Mouse (Mus musculus) hindbrain, embryonic 13.5 days (tissue): ENCODE results near the gene Shmt2. TPM values are rescaled to one million over a fixed set of nuclear protein-coding genes. Genes with fewer than 3 reads are reported as not detected.
A peak's percentile ranks its signal among the peaks of the same experiment; 100 is the strongest.

Experiments used
- ATAC-seq: fragments of 200-750 bp; cut with Nextera tagmentation; 2 replicates; pipeline ENCODE4 v1.8.0; 2017; ENCODE audit warnings: moderate TSS enrichment; ENCODE audit not compliant: low FRiP score
- H3K27ac ChIP-seq: fragments of 300-500 bp; sonication (generic); 2 replicates; pipeline ENCODE4 v1.5.1; 2015; ENCODE audit warnings: inconsistent platforms, mild to moderate bottlenecking, moderate library complexity
- H3K27me3 ChIP-seq: fragments of 300-500 bp; sonication (generic); 2 replicates; pipeline ENCODE4 v1.6.1; 2015; ENCODE audit warnings: mild to moderate bottlenecking, inconsistent platforms
- H3K36me3 ChIP-seq: fragments of 300-500 bp; sonication (generic); 2 replicates; pipeline ENCODE4 v1.6.1; 2015; ENCODE audit warnings: mild to moderate bottlenecking, inconsistent platforms
- H3K4me1 ChIP-seq: fragments of 300-500 bp; sonication (generic); replicated peaks from 2 replicates; pipeline ENCODE4 v1.6.1; 2015; ENCODE audit warnings: inconsistent platforms
- H3K4me2 ChIP-seq: fragments of 300-500 bp; sonication (generic); 2 replicates; pipeline ENCODE4 v1.6.1; 2015; ENCODE audit warnings: inconsistent platforms, mild to moderate bottlenecking, moderate library complexity
- H3K4me3 ChIP-seq: fragments of 300-500 bp; sonication (generic); 2 replicates; pipeline ENCODE4 v1.5.1; 2015; ENCODE audit warnings: mild to moderate bottlenecking, inconsistent platforms
- H3K9ac ChIP-seq: fragments of 300-500 bp; sonication (generic); 2 replicates; pipeline ENCODE4 v1.6.1; 2015; ENCODE audit warnings: mild to moderate bottlenecking, inconsistent platforms
- H3K9me3 ChIP-seq: fragments of 300-500 bp; sonication (generic); 2 replicates; pipeline ENCODE4 v1.6.1; 2016; ENCODE audit warnings: inconsistent platforms
- WGBS: fragments of 180-500 bp; shearing (Covaris S2); methylation state at CpG from one replicate; pipeline ENCODE4 v1.1.7; 2015; 5-methylcytosine and 5-hydroxymethylcytosine counted together
- polyA plus RNA-seq: library from polyadenylated mRNA; unstranded; fragments of >200 nt; fragmentation: Nextera tagmentation; extraction: Ambion mirVana; gene quantifications from 2 replicates; pipeline ENCODE4 v1.2.1, GENCODE M21; 2015

Shmt2 gene
- polyA plus RNA-seq, 1 experiment from 2014 or later, result 57.5 TPM

DNA sequence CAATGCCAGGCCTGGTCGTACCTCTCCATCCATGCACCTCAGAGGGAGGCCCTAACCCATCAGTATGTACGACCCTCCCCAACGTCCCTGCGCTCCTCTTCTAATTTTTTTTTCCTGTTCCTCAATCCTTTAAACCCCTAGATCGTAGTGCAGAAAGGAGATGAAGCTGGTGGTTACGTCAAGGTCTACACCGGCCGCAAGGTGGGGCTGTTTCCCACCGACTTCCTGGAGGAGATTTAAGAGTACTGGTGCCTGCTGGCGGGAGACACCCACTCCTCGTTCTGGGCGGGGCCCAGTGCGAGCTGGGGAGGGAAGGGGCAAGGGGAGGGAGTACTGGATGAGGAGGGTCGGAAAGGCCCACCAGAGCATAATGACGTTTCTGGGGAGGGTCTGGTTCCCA, 14.0 kb downstream of the Shmt2 start:
- ATAC-seq, result no peak
- peaks cover 57% of the 10 kb centered on the region for H3K4me1 ChIP-seq
- no peaks in the 10 kb centered on the region for H3K9me3 ChIP-seq
- WGBS, result 3% methylated on average over 15 of the region's 15 CpGs
- H3K4me2 ChIP-seq, result peak overlapping the region; percentile 78
- peak overlapping the region; percentile 100 for H3K27ac ChIP-seq
- peaks cover 22% of the 10 kb centered on the region for H3K27me3 ChIP-seq
- no peak overlapping the region for H3K4me3 ChIP-seq
- H3K9ac ChIP-seq, result peak overlapping the region; percentile 24; the same call in 1 of the 2 replicates
- peaks cover 24% of the 10 kb centered on the region for H3K36me3 ChIP-seq

DNA sequence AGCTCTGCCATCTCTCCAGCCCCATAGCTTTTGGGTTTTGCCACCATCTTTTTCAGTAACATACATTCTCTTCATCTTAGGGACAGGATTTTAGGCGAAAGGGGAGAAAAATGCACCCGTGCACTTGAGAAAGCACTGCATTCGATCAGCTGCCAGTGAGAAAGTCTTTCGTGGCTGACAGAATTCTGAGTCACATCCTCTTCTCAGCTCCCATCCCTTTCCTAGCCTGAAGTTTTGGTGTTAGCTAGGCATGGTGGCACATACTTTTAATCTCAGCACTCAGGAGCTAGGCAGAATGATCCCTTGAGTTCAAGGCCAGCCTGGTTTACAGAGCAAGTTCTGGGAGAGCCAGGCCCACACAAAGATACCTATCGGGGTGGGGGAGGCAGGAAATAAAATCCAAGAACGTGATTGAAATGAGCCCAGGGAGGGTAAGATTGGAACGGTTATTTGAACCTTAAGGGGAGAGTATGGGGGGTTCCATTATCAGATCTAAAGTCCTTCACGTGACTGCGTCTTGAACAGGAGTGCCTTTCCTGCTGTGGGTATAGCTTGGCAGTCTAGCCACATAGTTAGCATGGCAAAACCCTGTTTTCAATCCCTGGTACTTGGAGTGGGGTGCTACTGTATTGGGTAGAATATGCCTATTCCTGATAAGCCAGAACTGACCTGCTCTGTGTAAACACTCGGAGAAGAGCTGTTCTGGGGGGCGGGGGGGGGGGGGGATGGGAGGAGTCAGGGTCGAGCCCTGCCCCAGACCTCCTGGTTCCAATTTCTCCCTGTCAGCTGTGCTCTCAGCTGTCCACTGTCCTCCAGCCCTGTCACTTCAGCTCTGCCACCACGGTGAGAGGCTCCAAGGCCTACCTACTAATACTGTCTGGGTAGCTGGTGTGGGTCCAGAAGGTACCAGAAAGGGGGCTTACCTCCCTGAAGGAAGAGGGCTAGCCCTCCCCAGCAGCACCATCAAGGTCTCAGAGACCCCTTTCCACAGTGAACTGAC, 21.1 kb downstream of the Shmt2 start, which contains the start of gene Stac3:
TSS of gene Stac3 (plus strand) at position 793 of the 1,000 bp plus-strand sequence.
- WGBS, result 76% methylated on average over 13 of the region's 13 CpGs
- no peak within 1 kb of the TSS for H3K9ac ChIP-seq
- peaks cover 5% of the 10 kb centered on the region; the same call in 1 of the 2 replicates for H3K27me3 ChIP-seq
- H3K4me1 ChIP-seq, result no peaks in the 10 kb centered on the region
- H3K9me3 ChIP-seq, result no peaks in the 10 kb centered on the region
- ATAC-seq, result no peak
- H3K27ac ChIP-seq, result no peak within 1 kb of the TSS
- H3K4me2 ChIP-seq, result no peak within 1 kb of the TSS
- no peak within 1 kb of the TSS for H3K4me3 ChIP-seq
- H3K36me3 ChIP-seq, result peaks cover 71% of the 10 kb centered on the region

DNA sequence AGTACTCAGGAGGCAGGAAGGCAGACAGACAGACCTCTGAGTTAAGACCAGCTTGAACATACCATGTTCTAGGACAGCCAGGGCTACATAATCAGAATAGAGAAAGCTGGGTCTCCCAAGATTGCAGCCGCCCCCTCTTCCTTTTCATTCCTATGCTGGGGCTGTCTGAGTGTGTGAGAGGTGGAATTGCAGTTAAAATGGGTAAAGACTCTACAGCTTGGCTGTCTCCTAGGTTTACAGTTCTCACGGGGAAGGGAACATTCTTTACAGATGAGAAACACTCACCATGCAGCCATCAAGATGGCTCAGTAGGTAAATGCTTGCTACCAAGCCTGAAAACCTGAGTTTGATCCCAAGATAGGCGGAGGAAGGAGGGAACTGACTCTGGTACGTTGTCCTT, 22.2 kb downstream of the Shmt2 start:
- Histone ChIP-seq H3K4me3 (no peak overlapping the region), H3K9me3 (no peaks in the 10 kb centered on the region), H3K4me2 (no peak overlapping the region), H3K9ac (no peak overlapping the region), H3K36me3 (peaks cover 73% of the 10 kb centered on the region), H3K27ac (no peak overlapping the region), H3K4me1 (no peaks in the 10 kb centered on the region), H3K27me3 (no peaks in the 10 kb centered on the region)
- no peak for ATAC-seq
- WGBS, result 87% methylated on average over 4 of the region's 4 CpGs

DNA sequence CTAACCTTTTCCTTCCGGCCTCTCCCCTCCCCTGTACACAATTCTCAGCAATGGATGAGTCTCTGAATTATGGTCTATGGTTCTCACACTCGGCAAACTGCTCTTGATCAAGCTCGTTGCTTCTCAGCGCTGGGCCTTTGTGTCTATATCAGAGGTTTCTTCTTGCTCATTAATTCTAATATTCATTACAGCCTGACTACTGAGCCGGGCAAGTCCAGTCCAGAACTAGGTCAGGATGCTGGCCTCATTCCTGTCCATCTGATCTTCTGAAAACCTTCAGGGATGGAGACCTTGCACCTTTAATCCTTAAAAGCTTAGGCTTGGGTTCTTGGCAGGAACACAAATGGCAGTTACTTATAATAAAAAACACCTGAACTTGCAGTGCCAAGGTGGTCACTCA, 22.7 kb downstream of the Shmt2 start:
- no peak overlapping the region for H3K27ac ChIP-seq
- no peak overlapping the region for H3K4me2 ChIP-seq
- no peaks in the 10 kb centered on the region for H3K27me3 ChIP-seq
- no peak overlapping the region for H3K9ac ChIP-seq
- no peaks in the 10 kb centered on the region for H3K4me1 ChIP-seq
- peaks cover 74% of the 10 kb centered on the region for H3K36me3 ChIP-seq
- 78% methylated on average over 5 of the region's 5 CpGs for WGBS
- H3K4me3 ChIP-seq, result no peak overlapping the region
- ATAC-seq, result no peak
- H3K9me3 ChIP-seq, result no peaks in the 10 kb centered on the region

DNA sequence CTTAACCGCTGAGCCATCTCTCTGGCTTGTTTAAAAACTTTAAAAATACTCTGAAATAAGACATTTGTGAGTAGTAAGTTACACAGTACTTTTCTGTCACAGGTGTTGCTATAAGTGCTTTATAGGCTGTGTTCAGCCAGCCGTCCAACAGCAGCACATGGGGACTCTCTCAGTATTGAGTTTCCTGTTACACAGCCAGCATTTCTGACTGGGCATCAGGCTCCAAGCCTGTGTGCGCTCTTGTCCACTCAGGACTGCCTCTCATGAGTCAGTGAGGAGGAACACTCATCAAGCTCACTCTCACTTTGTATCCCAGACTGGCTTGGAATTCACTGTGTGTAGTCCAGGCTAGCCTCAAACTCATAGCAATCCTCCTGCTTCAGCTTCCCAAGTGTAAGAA, 26.1 kb downstream of the Shmt2 start:
- 97% methylated on average over 3 of the region's 3 CpGs for WGBS

DNA sequence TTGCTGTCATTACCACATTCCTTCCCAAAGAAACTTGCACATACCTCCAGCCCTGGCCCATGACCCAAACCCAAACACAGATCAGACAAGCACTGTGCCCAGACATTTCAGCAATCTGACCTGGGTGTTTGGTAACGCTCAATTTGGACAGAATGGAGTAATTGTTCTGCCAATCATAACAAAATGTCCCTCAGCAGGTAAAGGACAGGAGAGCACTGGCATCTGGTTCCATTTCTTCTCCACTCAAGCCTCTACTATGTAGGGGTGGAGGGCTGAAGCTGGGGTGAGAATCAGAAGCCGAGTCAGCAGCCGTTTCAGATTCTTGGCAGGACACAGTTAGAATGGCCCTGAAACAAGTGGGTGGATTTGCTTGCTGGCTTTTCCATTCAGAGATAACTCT, 30.1 kb downstream of the Shmt2 start:
- 0 out of 2 replicates have a peak overlapping the region, but pooled peaks have one; percentile 81 for H3K27ac ChIP-seq
- peaks cover 43% of the 10 kb centered on the region for H3K4me1 ChIP-seq
- no peaks in the 10 kb centered on the region for H3K9me3 ChIP-seq
- ATAC-seq, result no peak
- no peaks in the 10 kb centered on the region for H3K27me3 ChIP-seq
- peaks cover 77% of the 10 kb centered on the region for H3K36me3 ChIP-seq
- WGBS, result 85% methylated on average over 3 of the region's 3 CpGs
- H3K4me3 ChIP-seq, result no peak overlapping the region
- no peak overlapping the region for H3K4me2 ChIP-seq
- no peak overlapping the region for H3K9ac ChIP-seq

More for the DNA sequence above, 26.1 kb downstream of the Shmt2 start:
- H3K4me1 ChIP-seq, result peaks cover 6% of the 10 kb centered on the region
- H3K36me3 ChIP-seq, result peaks cover 91% of the 10 kb centered on the region
- no peak overlapping the region for H3K9ac ChIP-seq
- H3K27ac ChIP-seq, result no peak overlapping the region
- H3K4me2 ChIP-seq, result no peak overlapping the region
- no peaks in the 10 kb centered on the region for H3K27me3 ChIP-seq
- no peaks in the 10 kb centered on the region for H3K9me3 ChIP-seq
- ATAC-seq, result no peak
- H3K4me3 ChIP-seq, result no peak overlapping the region

DNA sequence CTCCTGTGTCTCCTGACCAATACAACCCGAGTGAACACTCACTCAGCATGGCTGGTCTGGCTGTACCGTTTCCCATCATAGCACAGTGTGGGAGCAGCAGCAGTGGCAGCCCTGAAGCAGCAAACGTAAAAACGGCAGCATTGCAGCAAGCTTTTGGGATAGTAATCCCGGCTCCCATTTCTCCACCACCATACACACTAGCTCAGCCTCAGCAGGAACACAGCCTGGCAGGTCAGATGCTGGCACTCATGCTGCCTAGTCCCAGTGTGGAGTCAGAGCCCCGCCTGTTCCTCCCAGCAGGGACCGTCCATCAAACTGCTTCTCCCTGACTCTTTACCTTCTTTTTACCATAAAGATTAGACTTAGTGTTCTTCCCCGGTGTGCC, 31.1 kb downstream of the Shmt2 start:
- Histone ChIP-seq H3K9me3 (no peaks in the 10 kb centered on the region), H3K9ac (peak overlapping the region; percentile 14; the same call in 1 of the 2 replicates), H3K36me3 (peaks cover 72% of the 10 kb centered on the region), H3K4me2 (no peak overlapping the region), H3K4me1 (peaks cover 43% of the 10 kb centered on the region), H3K27me3 (no peaks in the 10 kb centered on the region), H3K4me3 (no peak overlapping the region), H3K27ac (peak overlapping the region; percentile 81)
- ATAC-seq, result peak; percentile 18
- 56% methylated on average over 8 of the region's 8 CpGs for WGBS

DNA sequence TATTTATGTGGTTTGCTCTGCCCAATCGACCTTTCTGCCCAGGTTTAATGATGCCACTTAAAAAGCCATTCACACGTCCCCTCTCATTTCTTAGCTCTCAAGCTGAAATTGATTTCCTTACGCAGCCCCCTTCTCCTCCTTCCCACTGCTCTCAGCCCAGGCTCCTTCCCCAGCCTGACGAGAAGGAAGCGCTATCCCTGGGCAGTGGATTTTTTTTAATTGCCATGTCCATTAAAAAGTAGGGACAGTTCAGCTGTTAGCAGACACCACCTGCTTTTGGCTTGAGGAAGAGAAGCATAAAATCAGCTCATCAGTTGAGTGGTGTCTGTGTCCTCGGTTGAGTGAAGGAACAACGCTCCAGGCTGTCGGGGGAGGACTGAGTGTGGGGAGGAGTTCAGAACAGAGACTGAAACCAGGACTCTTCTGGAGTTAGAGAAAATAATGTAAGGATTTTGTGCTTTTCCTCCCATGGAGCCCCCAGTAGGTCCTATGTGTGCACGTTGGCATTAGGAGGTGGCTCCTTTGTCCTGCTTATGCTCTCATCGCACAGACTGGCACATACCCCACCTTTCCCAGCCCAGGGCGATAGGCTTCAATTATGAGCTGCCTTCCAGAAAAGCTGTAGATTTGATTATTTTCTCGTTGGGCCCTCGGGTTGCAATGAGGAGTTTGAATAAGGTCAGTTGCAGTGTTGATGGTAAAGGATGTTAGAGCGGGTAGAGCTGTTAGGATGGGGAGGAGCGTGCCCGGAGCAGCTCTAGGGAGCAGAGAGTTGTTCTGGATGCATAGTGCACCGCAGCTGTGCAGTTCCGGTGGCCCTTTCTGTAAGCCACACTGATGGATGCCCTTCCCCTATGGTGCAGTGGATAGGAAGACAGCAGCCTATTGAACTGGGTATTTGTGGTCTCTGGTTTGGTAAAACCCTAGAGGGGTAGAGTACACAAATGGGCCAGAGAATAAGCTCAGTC, 31.8 kb downstream of the Shmt2 start:
- Histone ChIP-seq H3K27me3 (no peaks in the 10 kb centered on the region), H3K9ac (peak overlapping the region; percentile 14; the same call in 1 of the 2 replicates), H3K9me3 (no peaks in the 10 kb centered on the region), H3K4me1 (peaks cover 43% of the 10 kb centered on the region), H3K4me3 (no peak overlapping the region), H3K4me2 (no peak overlapping the region), H3K27ac (peak overlapping the region; percentile 81), H3K36me3 (peaks cover 71% of the 10 kb centered on the region)
- WGBS, result 57% methylated on average over 18 of the region's 18 CpGs
- ATAC-seq, result peak; percentile 58

DNA sequence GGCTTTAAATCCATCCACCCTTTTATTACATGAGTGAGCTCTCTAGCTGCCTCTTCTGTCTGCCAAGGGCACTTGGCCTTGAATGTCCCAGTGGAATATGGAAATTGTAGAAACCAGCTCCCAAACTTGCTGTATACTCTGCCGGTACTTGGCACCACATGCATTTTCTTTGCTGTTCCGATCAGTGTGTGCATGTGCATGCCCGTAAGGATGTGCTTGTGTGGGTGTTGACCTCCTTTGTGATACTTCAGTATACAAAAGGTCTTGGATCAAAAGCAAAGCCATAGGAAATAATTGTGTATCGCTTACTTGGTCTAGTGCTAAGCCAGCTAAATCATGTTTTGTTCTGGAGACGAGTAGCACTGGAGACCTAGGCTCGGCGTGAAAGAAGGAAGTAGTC, 33.4 kb downstream of the Shmt2 start:
- no peaks in the 10 kb centered on the region for H3K9me3 ChIP-seq
- no peak overlapping the region for H3K4me2 ChIP-seq
- no peak for ATAC-seq
- H3K36me3 ChIP-seq, result peaks cover 71% of the 10 kb centered on the region
- peaks cover 43% of the 10 kb centered on the region for H3K4me1 ChIP-seq
- peak overlapping the region; percentile 81; the same call in 1 of the 2 replicates for H3K27ac ChIP-seq
- no peak overlapping the region for H3K4me3 ChIP-seq
- no peaks in the 10 kb centered on the region for H3K27me3 ChIP-seq
- WGBS, result 87% methylated on average over 7 of the region's 7 CpGs
- H3K9ac ChIP-seq, result no peak overlapping the region

DNA sequence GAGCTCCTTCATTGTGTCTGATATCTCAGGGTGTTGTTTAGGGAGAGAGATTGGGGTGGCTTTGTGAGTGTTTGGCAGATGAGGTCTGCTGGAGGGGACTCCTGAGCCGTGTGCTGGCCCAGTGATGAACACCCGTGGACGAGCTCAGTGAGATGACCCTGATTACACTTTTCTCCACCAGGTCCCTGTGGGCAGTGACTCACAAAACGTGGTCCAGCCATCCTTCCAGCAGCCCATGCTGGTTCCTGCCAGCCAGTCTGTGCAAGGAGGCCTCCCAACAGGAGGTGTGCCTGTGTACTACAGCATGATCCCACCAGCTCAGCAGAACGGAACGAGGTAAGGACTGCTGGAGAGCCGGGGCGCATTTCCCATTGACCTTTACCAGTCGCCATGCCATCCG, 37.0 kb downstream of the Shmt2 start:
- 94% methylated on average over 10 of the region's 10 CpGs for WGBS
- H3K4me2 ChIP-seq, result no peak overlapping the region
- no peak for ATAC-seq
- no peak overlapping the region for H3K4me3 ChIP-seq
- H3K36me3 ChIP-seq, result peaks cover 79% of the 10 kb centered on the region
- no peak overlapping the region for H3K9ac ChIP-seq
- peaks cover 28% of the 10 kb centered on the region for H3K4me1 ChIP-seq
- no peaks in the 10 kb centered on the region for H3K27me3 ChIP-seq
- no peaks in the 10 kb centered on the region for H3K9me3 ChIP-seq
- no peak overlapping the region for H3K27ac ChIP-seq

DNA sequence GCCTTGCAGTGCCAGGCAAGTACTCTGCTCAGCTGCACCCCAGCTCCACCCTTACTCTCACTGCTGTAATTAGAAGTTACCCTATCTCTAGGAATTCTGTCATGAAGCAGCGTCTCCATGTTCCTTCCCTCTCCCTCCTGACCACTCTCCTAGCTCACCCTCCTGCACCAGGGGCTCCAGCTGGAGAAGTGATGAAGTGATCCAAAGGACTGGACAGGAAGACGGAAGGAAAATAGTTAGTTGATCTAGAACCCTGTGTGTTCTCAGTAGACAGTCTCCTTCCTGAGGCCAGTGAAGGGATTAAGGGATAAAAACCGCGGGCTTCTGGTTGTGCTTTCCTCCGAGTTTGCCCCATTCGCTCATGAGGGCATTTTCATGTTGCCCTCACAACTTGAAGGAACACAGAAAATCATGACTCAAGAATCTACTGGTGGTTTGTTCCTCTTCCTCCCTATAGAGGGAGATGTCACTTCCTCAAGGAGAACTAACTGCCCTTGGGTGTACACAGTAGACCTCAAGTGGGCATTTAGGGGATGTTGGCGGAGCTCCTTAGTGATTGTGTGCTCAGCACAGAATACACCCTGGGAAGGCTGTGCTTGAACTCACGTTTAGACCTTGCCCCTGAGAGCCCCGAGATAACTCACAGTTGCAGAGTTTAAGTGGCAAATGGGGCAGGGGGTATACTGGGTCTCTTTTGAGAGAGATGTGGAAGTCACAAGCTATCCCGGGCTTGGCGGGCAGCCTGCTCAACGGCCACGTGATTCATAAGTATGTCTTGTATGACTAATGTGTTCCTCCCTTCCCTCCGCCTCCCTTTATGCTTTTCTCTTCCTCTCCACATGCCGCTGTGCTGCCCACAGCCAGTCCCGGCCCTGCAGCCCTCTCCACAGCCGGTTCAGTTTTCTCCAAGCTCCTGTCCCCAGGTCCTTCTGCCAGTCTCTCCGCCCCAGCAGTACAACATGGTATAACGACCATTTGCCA, 41.1 kb downstream of the Shmt2 start:
- no peak for ATAC-seq
- Histone ChIP-seq H3K4me2 (no peak overlapping the region), H3K9ac (no peak overlapping the region), H3K9me3 (no peaks in the 10 kb centered on the region), H3K36me3 (peaks cover 73% of the 10 kb centered on the region), H3K4me1 (no peaks in the 10 kb centered on the region), H3K4me3 (no peak overlapping the region), H3K27me3 (no peaks in the 10 kb centered on the region), H3K27ac (0 out of 2 replicates have a peak overlapping the region, but pooled peaks have one; percentile 18)
- WGBS, result 83% methylated on average over 19 of the region's 19 CpGs
